Mouse (Mus musculus): Measurements from ENCODE around the gene Prr15l.
A peak's percentile ranks its signal among the peaks of the same experiment; 100 is the strongest.

Gene Prr15l

DNA sequence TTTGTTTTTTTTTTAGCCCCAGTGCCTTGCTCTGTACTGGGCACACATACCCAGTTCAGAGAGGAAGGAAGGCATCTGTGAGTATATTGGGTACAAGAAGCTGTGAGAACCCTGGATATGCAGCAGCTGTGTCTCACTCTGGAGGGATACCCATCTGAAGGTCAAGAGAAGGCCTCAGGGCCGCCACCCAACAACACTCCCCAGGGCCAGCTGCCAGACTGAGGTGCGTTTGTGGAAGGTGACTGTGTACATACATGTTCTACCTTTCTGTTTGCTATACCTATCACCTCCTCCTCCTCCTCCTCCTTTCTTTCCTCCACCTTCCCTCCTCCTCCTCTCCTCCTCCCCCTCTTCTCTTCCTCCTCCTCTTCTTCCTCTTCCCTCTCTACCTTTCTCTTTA is at the start of gene Prr15l:
Gene Prr15l, plus strand, starts transcription at position 17 of the 400 bp plus-strand sequence.
- DNase-seq (ENCODE audit: low spot score in 2 of 2), result no peak

DNA sequence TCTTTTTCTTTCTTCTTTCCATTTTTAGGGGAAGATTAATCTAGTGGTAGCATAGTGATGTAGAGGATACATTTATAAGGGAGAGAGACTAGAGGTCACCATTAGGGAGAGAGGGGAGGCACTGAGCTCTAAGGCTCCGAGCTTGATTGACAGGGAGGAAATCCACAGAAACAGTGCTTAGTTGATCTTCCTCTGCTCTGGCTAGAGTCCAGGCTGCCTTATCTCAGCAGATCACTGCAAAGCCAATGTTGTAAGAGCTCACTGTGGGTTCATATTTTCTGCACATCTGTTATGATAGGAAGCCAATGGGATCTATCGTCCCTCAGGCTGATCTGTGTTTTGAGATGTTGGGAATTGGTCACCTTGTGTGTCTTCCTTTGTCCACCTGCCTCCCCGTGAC is 49.2 kb upstream of the Prr15l start:
- no peak for DNase-seq (ENCODE audit: low spot score in 2 of 2)

DNA sequence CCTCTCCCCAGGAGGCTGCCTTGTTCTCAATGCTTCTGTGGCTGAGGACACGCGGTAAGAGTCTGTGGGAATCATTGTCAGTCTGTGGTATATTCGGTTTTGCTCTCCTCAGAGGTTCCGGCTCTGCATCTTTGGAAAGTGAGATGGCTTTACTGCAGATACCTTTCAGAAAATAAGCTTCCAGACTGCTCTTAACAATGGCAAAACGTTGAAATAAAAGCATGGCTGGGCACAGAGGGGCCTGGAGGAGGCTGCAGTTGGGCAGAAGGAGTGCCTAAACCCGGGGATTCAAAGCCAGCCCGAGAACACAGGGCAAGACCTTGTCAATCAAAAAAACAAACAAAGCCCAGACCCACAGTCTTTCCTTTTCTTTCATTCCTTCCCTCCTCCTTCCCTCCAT is 48.5 kb upstream of the Prr15l start:
- DNase-seq (ENCODE audit: low spot score in 2 of 2), result no peak

DNA sequence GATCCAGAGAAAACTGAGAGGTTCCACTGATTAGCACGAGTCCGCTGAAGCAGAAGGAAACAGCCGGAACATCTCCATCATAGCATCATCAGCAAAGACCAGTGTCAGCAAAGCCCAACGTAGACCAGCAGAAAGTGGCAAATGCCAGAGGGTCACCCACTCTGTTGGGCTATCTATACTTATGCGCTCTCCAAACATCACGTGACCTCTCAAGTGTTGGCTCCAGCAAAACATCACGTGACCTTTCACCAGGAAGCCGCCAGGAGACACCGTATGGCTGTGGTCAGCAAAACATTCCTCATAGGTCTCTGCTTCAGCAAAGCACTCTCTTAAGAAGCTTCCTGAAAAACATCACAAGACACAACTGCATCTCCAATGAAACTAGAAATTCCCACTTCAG is 47.6 kb upstream of the Prr15l start:
- DNase-seq (ENCODE audit: low spot score in 2 of 2), result no peak

DNA sequence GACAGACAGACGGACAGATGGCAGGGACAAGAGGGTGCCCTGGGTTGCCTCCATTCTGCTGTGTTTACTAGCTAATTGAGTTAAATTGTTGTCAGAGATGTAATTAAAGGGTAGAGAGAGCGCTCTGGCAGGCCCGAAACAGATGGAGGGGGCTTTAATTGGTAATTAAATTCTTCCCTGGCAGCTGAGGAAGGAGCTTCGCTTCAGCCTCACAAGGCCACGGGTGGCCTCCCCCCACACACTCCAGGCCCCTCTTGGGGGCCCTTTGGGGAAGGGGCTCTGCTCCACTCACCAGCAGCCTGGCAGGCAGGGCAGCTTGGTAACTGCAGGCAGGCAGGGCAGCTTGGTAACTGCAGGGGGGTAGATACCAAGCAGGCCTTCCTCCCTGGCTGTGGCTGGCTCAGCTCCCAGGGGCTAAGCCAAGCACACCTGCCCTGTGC is 42.0 kb upstream of the Prr15l start:
- DNase-seq (ENCODE audit: low spot score in 2 of 2), result no peak

DNA sequence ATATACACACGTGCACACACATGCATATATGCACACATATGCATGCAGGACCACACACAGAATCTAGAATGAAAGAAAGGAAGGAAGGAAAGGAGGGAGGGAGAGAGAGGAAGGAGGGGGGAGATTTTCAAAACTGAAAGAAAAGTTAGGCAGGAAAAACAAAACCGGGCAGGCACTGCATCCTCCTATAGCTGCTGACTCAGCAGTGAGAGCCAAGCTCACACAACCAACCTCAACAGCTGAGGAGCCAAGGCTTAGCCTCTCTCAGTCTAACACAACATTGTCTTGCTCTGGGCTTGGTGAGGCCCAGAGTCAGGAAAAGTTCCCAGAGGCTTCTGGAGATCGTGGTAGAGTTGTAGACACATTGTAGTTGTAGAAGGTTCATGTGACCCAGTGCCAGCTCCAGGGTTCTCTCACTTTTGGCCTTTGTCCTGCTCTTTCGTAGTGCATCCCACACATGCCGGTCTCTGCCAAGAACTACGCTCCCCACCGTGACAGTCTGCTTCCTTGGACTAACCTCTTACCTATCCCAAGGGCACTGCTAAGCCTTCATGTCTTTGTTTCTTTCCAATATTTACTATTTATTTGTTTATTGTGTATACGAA is 40.9 kb upstream of the Prr15l start:
- DNase-seq (ENCODE audit: low spot score in 2 of 2), result no peak

DNA sequence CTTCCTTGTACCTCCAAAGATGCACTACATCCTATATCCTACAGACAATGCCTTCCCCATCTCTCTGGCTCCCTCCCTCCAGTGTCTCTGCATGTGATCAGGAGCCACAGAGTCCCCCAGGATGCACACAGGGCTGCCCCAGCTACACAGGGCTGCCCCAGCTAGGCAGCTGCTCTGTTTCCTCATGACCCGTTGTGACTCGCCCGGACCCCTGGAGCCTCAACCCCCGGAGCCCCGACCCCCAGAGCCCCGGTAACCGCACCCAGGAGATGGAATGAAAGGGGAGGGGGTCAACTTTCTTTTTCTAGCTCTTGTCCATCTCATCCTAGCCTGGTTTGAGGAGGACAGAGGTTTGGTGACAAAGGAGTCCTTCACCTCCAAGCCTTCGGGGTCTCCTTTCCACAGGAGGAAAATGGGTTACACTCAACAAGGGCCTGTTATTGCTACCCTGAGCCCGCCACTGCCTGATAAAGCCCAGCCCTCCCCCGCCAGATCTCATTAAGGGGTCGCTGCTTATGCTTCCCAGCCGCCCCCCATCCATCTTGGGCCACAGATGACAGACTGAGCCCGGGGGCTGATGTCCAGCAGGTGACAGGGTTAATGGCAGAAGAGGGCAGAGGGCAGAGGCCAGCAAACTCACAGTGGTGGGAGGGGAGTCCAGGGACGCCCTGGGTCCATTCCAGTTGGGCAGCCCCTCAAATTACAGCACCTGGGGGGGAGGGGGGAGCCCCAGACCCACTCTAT is 35.9 kb upstream of the Prr15l start:
- no peak for DNase-seq (ENCODE audit: low spot score in 2 of 2)

DNA sequence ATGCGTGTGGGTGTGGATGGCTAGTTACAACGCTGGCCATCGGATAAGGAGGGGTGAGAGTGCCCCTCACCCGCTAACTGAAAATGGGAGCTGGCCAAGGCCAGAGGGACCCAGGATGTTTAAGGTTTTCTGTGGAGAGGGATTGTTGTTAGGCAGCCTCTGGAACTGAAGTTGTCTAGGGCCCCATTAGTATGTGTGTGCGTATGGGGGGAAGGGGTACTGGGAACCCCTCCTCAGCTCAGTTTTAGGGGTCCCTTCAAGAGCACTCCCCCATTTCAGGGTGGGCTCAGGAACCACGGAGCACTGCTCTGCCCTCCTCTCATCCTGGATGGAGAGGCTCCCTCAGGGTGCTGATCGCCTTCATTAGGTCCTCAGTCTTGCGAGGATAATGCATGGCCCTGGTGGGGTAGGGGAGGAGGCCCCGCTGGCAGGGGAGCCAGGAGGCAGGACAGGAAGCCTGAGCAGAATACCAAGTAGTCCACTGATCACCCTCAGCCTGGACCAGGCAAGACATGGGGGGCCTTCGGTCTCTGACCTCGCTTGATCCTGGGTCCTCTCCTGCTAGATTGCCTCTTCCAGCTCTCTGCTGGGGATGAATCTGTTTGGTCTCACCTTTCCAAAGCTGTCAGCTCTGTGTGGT is 34.6 kb upstream of the Prr15l start:
- no peak for DNase-seq (ENCODE audit: low spot score in 2 of 2)

DNA sequence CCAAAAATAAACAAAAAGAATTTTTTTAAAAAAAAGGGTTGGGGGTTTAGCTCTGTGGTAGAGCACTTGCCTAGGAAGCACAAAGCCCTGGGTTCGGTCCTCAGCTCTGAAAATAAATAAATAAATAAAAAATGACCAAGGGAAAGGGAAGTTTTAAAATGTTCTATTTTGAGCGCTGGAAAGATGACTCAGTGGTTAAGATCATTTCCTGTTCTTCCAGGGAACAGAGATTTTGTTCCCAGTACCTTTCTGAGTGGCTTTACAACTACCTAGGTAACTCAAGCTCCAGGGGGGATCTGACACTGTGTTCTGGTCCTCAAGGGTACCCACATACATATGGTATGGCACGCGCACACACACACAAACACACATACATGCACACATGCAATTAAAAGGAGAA is 32.0 kb upstream of the Prr15l start:
- no peak for DNase-seq (ENCODE audit: low spot score in 2 of 2)

DNA sequence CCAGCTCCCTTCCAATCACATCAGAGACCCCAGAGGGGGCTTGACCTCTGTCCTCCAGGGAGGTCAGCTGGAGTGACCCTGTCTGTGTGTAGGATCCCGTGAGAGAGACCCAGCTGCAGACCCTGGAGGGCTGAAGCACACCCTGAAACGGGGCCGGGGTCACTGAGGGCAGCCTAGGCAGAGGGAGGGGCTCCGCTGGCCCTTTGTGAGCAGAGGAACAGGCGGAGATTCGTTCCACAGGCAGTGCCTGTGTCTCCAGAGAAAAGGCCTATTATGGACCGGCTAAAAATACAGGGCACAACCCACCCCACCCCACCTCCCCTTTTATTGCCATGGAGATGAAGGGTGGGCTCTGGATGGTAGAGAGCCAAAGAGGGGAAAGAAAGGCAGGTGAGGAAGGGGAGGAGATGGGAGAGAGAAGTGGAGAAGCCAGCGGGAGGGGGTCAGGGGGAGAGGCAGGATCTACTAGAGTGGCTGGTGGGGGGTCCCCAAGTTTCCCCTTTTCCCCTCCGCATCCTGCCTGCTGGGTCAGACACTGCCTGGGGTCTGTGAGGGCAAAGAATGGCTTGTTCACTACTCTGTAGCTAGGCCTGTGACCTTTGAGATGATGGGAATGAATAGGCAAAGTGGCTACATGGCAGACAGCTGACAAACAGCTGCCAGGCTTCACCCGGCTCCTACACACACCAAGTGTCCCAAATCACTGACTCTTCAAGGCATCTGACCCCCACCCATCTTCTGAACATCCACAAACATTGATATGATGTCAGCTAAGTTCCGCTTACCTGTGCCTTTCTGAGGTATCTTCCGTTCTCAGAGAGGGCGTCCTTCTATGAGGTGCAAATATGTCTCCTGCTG is 28.2 kb upstream of the Prr15l start:
- no peak for DNase-seq (ENCODE audit: low spot score in 2 of 2)

DNA sequence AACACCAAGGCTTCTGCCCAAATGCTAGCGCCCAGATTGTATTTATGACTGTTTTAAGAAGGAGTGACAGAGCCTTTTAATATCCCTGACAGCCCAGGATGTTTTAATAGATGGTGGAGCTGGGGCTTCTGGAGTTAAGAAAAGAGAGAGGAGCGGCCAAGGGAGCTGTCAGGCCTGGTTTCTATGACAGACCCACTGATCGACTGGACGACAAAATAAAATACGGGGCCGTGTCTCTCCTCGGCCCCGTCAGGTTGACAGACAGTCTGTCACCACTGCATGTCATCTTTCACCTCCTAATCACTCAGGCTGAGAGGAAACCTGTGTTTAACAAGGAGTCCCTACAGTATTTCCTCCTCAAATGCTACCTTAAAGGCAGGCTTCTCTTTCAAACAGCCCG is 26.6 kb upstream of the Prr15l start:
- no peak for DNase-seq (ENCODE audit: low spot score in 2 of 2)

DNA sequence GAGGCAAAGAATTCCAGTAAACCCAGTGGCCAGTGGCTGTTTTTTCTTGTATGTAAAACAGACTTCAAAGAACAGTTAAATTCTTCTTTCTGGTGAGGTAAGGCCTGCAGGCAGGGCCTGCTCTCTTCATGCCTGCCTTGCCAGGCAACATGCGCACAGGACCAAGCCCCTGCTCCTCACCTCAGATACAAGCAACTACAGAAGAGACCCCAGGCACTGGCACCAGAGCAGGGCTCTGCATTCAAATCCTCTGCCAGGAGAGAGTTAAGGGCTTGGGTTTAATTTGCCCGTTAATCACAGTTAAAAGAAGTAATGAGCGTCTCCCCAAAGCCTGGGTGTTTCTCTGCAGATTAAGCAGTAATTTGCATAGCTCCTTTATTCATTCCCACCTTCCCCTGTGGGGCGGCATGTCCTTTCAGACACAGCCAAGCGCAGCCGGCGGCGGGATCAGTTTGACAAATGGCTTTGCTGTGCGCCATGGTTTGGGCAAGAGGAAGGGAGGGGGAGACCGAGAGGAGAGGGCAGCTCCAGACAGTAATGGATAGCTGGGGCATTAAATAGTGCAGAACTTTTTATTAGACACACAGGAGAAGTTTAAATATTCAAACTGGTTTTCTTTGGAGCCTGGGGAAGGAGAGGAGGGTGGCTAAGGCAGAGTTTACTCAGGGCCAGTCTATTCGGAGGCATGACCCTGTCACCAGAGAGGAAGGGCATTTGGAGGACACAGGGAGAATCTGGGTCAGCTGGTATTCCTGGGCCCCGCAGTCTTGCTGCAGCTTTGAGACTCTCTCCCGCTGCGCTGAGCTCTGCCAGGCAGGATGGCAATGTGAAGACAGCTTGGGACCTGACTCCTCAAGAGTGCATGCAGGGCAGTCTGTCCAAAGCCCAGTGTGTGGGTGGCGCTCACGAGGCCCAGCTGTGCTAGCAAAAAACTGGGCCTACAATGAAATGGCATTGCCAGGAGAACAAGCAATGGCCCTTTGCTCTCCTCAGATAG is 25.0 kb upstream of the Prr15l start:
- DNase-seq (ENCODE audit: low spot score in 2 of 2), result no peak

DNA sequence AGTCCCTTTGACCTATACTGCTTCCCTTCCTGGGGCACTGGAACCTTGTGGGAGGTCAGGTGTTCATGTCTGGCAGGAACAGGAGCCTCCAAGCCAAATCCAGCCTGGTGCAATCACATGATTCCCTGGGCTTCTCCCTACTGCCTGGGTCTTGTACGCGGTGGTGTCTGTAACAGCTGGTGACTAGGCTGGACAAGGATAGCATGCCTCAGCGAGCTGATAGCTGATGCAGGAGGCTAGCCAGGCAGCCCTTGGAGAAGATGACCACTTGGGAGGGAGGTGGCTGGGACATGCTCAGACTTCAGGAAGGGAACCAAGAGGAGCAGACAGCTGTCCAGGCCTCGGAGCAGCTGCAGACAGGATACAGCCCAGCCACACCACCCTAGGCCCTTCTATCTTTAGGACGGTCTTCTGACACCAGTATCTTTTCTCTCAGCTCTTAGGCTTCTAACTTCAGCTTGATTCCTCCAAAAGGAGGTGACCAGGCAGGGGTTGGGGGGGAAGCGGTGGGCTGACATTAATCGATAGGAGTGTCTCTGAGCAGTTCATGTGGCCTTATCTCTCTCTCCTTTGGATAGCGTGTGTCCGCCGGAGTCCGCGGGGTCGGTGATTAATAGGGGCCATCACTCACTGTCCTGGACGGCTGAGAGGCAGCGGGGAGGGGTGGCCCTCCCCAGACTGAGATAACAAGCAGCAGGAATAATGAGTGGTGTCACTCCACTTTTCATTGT is 21.3 kb upstream of the Prr15l start:
- DNase-seq (ENCODE audit: low spot score in 2 of 2), result no peak

DNA sequence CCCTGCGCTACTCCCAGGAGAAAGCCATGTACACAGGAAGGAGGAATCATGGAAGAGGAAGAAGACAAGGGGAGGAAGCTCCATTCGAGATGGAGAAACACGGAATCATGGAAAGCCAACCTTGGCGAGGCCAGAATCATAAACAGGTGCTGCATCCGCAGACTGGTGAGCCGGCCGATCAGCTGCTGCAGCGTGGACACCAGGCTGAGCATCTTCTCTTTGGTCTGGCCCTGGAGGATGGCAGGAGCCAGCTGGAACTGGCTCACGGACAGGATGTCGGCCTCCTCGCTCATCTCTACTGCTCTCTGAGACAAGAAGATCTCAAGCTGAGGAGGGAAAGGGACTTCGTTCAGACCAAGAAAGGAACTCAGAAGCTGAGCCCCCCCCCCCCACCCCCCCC is 19.3 kb upstream of the Prr15l start:
- no peak for DNase-seq (ENCODE audit: low spot score in 2 of 2)

DNA sequence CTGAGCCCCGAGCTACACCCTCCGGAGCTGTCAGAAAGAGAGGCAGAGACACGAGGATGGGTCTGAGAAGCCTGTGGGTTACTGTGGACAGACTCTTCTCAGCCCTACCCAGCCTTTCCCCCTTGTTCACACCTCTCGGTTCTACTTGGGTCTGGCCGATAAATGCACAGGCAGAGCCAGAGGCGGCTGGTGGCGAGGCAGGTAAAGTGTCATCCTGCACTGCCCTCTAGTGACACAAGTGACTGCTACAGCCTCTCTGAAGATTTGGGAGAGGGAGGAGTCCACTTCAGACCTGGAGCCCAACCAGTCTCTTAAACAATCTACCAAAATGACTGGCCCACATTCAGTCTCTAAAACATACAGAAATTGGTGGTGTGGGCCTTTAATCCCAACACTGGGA is 17.9 kb upstream of the Prr15l start:
- DNase-seq (ENCODE audit: low spot score in 2 of 2), result peak in 1 of 2 experiments; percentile 62

DNA sequence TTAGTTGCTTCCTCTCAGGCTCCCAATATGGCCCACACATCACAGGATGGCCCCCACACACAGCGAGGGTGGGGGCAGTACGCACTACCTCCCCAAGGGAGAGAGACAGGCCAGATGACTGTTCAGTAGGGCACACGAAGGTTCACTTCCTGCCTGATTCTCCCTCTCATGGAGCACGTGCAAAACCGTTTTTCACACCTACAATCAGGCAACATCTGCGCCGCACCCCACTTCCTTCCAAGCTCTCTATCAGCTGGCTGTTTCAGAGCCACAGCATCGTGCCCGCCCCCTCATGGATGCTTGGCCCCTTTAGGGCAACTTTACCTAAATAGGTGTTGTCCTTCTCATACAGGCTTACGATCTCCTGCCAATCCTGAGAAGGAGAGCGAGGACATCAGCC is 15.2 kb upstream of the Prr15l start:
- no peak for DNase-seq (ENCODE audit: low spot score in 2 of 2)

DNA sequence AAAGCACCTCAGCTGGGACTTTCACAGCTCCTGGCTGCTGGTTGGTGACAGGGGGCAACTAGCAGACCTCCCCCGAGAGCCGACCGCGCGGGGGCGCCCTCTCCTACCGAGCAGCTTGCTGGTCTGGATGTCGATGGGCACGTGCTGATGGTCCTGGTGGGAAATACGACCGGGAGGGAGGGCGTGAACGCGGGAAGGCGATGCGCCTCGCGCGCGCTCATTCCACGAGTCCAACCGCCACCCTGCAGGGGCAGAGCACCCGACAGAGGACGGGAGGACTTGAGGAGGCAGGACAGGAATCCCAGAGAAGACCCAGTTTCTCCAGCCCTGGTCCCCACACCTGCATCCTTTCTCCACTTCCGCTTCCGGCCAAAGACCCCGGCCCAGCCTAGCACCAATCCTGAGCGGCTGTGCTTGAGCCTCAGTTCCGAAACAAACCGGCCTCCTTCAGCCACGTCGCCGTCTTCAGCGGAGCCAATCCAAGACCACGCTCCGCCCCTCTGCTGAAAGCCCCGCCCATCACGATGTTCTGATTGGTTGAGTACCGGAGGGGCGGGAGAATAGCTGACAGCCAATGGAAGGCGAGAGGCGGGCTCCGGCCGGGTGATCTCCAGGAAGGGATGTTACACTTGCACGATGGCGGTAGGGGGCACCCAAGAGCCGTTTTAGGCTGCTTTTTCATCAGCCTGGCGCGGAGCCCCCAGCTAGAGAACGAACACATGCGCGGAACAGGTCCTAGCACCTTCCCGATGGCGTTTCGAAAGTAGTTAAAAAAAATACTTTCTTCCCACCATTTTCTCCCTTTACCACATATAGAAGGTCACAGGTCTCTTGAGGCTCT is 11.6 kb upstream of the Prr15l start, which contains the start of gene Cdk5rap3:
Gene Cdk5rap3, minus strand, starts transcription at position 453 of the 841 bp plus-strand sequence.
- DNase-seq (ENCODE audit: low spot score in 2 of 2), result peak; percentile 100

DNA sequence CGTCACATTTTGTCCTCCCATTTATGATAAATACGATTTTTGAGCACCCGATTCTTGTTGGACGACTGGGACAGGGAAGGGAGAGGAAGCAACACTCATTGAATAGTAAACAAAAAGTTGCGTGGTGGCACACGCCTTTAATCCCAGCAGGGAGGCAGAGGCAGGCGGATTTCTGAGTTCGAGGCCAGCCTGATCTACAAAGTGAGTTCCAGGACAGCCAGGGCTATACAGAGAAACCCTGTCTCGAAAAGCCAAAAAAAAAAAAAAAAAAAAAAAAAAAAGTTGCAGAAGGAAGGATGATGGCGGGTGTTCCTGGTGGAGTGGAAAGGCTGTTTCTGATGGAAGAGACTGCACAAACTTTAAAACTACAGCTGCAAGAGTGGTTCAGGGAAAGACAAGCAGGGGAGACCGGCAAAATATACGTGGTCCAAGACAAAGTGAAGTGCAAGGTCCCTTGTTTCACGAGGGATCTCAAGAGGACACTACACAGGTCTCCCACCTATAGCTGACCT is 11.0 kb upstream of the Prr15l start:
- no peak for DNase-seq (ENCODE audit: low spot score in 2 of 2)

DNA sequence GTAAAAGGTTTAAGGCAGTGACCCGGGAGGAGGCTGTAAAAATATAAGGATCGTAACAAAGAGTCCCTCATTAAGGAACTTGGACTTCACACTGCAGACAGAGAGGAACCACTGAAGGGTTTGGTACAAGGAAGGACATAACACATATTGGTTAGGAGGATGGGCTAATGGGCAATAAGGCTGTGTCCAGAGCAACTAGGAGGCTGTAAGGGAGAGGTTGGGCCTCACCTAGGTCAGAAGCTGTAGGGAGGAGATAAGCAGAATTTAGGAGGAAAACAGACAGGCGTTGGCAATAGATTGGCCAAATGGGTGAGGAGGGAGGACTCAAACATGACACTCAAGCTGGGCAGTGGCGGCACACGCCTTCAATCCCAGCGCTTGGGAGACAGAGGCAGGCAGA is 10.5 kb upstream of the Prr15l start:
- peak in 1 of 2 experiments; percentile 35 for DNase-seq (ENCODE audit: low spot score in 2 of 2)

All from spleen, postnatal 14 days (tissue).